Mouse (Mus musculus) hindbrain, embryonic 14.5 days (tissue): ENCODE data around the gene Dazl. TPM values are rescaled to one million over a fixed set of nuclear protein-coding genes. Genes with fewer than 3 reads are reported as not detected.

ENCODE experiments used
- ATAC-seq: fragments of 200-750 bp; cut with Nextera tagmentation; 2 replicates; pipeline ENCODE4 v1.8.0; 2017; ENCODE audit warnings: moderate number of reproducible peaks, mild to moderate bottlenecking, moderate TSS enrichment, moderate library complexity; ENCODE audit not compliant: low FRiP score
- DNase-seq: peaks from one replicate; pipeline ENCODE4 v3.0.0-alpha.2; 2015; ENCODE audit warnings: low spot score
- H3K27ac ChIP-seq: fragments of 300-500 bp; sonication (generic); 2 replicates; pipeline ENCODE4 v1.5.1; 2014; ENCODE audit warnings: mild to moderate bottlenecking, moderate library complexity
- H3K27me3 ChIP-seq: fragments of 300-500 bp; sonication (generic); 2 replicates; pipeline ENCODE4 v1.6.1; 2014; ENCODE audit warnings: mild to moderate bottlenecking, low read length, mixed read lengths; ENCODE audit not compliant: control insufficient read depth, insufficient read depth
- H3K36me3 ChIP-seq: fragments of 300-500 bp; sonication (generic); replicated peaks from 2 replicates; pipeline ENCODE4 v1.6.1; 2014; ENCODE audit not compliant: control insufficient read depth, insufficient read depth
- H3K4me1 ChIP-seq: fragments of 300-500 bp; sonication (generic); replicated peaks from 2 replicates; pipeline ENCODE4 v1.6.1; 2014; ENCODE audit warnings: antibody characterized with exemption, low read length, mixed read lengths; ENCODE audit not compliant: control insufficient read depth, insufficient read depth
- H3K4me2 ChIP-seq: fragments of 300-500 bp; sonication (generic); replicated peaks from 2 replicates; pipeline ENCODE4 v1.6.1; 2014; ENCODE audit warnings: mild to moderate bottlenecking, moderate library complexity
- H3K4me3 ChIP-seq: fragments of 300-500 bp; sonication (generic); replicated peaks from 2 replicates; pipeline ENCODE4 v1.5.1; 2014; ENCODE audit warnings: mild to moderate bottlenecking, low read length
- H3K9ac ChIP-seq: fragments of 300-500 bp; sonication (generic); 2 replicates; pipeline ENCODE4 v1.6.1; 2014
- H3K9me3 ChIP-seq: fragments of 300-500 bp; sonication (generic); 2 replicates; pipeline ENCODE4 v1.6.1; 2016; ENCODE audit warnings: low read length; ENCODE audit not compliant: control insufficient read depth
- WGBS: fragments of 180-500 bp; shearing (Covaris S2); extraction: QIAGEN DNeasy Blood & Tissue Kit; methylation state at CpG from one replicate; pipeline ENCODE4 v1.1.7; 2014; 5-methylcytosine and 5-hydroxymethylcytosine counted together
- polyA plus RNA-seq: library from polyadenylated mRNA; unstranded; fragments of >200 nt; fragmentation: Nextera tagmentation; extraction: Ambion mirVana; gene quantifications from 2 replicates; pipeline ENCODE4 v1.2.1, GENCODE M21; 2014

The Dazl gene
- polyA plus RNA-seq = 0.32 and 0.33 TPM in 2 replicates

GRCm38 (mm10) chr17:50293241-50293731, at the start of gene Dazl:
Dazl (minus strand) TSS chr17:50293636.
- ATAC-seq (0 out of 2 replicates have a peak, but pooled peaks have one; percentile 18), DNase-seq (no peak)
- Histone ChIP-seq H3K4me1 (no peaks in the 10 kb centered on the region), H3K9me3 (peaks cover 13% of the 10 kb centered on the region), H3K27ac (peak within 1 kb of the TSS; percentile 48), H3K9ac (peak within 1 kb of the TSS; percentile 62), H3K27me3 (no peaks in the 10 kb centered on the region), H3K4me2 (peak within 1 kb of the TSS; percentile 54), H3K4me3 (peak within 1 kb of the TSS; percentile 37), H3K36me3 (no peaks in the 10 kb centered on the region)
- 93% methylated on average over 43 of the region's 43 CpGs for WGBS

- WGBS = 53% methylated on average over 11 of the region's 11 CpGs
- Histone ChIP-seq H3K27me3 (no peaks in the 10 kb centered on the region), H3K36me3 (no peaks in the 10 kb centered on the region), H3K4me1 (peaks cover 7% of the 10 kb centered on the region), H3K9me3 (no peaks in the 10 kb centered on the region), H3K4me2 (no peak overlapping the region), H3K9ac (no peak overlapping the region), H3K4me3 (no peak overlapping the region), H3K27ac (no peak overlapping the region)
- DNase-seq = peak; percentile 34
- peak; percentile 71 for ATAC-seq
Measured at GRCm38 (mm10) chr17:50341850-50342544, 48.6 kb upstream of the Dazl start.

- no peaks in the 10 kb centered on the region for H3K27me3 ChIP-seq
- no peak overlapping the region for H3K9ac ChIP-seq
- no peak overlapping the region for H3K4me2 ChIP-seq
- 94% methylated on average over 7 of the region's 7 CpGs for WGBS
- H3K27ac ChIP-seq = no peak overlapping the region
- no peaks in the 10 kb centered on the region for H3K36me3 ChIP-seq
- ATAC-seq = no peak
- H3K4me3 ChIP-seq = no peak overlapping the region
- no peak for DNase-seq
- H3K4me1 ChIP-seq = peaks cover 7% of the 10 kb centered on the region
- no peaks in the 10 kb centered on the region for H3K9me3 ChIP-seq
Measured at GRCm38 (mm10) chr17:50338901-50339300, 45.5 kb upstream of the Dazl start.

- Histone ChIP-seq H3K4me1 (no peaks in the 10 kb centered on the region), H3K4me3 (no peak overlapping the region), H3K9ac (no peak overlapping the region), H3K4me2 (no peak overlapping the region), H3K36me3 (no peaks in the 10 kb centered on the region), H3K27ac (no peak overlapping the region), H3K9me3 (no peaks in the 10 kb centered on the region), H3K27me3 (no peaks in the 10 kb centered on the region)
- no peak for ATAC-seq
- WGBS = 90% methylated on average over 2 of the region's 2 CpGs
- no peak for DNase-seq
Measured at GRCm38 (mm10) chr17:50335776-50336175, 42.3 kb upstream of the Dazl start.

- H3K27me3 ChIP-seq = no peaks in the 10 kb centered on the region
- H3K4me3 ChIP-seq = no peak overlapping the region
- ATAC-seq (no peak), DNase-seq (no peak)
- no peaks in the 10 kb centered on the region for H3K4me1 ChIP-seq
- no peak overlapping the region for H3K4me2 ChIP-seq
- 83% methylated on average over 5 of the region's 5 CpGs for WGBS
- no peak overlapping the region for H3K9ac ChIP-seq
- H3K27ac ChIP-seq = no peak overlapping the region
- H3K36me3 ChIP-seq = no peaks in the 10 kb centered on the region
- no peaks in the 10 kb centered on the region for H3K9me3 ChIP-seq
Measured at GRCm38 (mm10) chr17:50334694-50335093, 41.3 kb upstream of the Dazl start.

- DNase-seq (no peak), ATAC-seq (no peak)
Measured at GRCm38 (mm10) chr17:50332012-50332300, 38.5 kb upstream of the Dazl start.

GRCm38 (mm10) chr17:50331171-50332011, 38.0 kb upstream of the Dazl start:
- Histone ChIP-seq H3K27ac (no peak overlapping the region), H3K4me3 (no peak overlapping the region), H3K27me3 (no peaks in the 10 kb centered on the region), H3K9me3 (no peaks in the 10 kb centered on the region), H3K36me3 (no peaks in the 10 kb centered on the region), H3K9ac (no peak overlapping the region), H3K4me2 (no peak overlapping the region), H3K4me1 (no peaks in the 10 kb centered on the region)
- 91% methylated on average over 8 of the region's 8 CpGs for WGBS
- ATAC-seq (no peak), DNase-seq (no peak)

More at GRCm38 (mm10) chr17:50332012-50332300, 38.5 kb upstream of the Dazl start:
- no peak overlapping the region for H3K9ac ChIP-seq
- WGBS = 90% methylated on average over 7 of the region's 7 CpGs
- H3K4me2 ChIP-seq = no peak overlapping the region
- no peak overlapping the region for H3K4me3 ChIP-seq
- no peak overlapping the region for H3K27ac ChIP-seq
- no peaks in the 10 kb centered on the region for H3K27me3 ChIP-seq
- no peaks in the 10 kb centered on the region for H3K36me3 ChIP-seq
- H3K9me3 ChIP-seq = no peaks in the 10 kb centered on the region
- H3K4me1 ChIP-seq = no peaks in the 10 kb centered on the region

GRCm38 (mm10) chr17:50330245-50330644, 36.8 kb upstream of the Dazl start:
- Histone ChIP-seq H3K9me3 (no peaks in the 10 kb centered on the region), H3K27ac (no peak overlapping the region), H3K27me3 (no peaks in the 10 kb centered on the region), H3K9ac (no peak overlapping the region), H3K4me2 (no peak overlapping the region), H3K36me3 (no peaks in the 10 kb centered on the region), H3K4me3 (no peak overlapping the region), H3K4me1 (no peaks in the 10 kb centered on the region)
- DNase-seq (no peak), ATAC-seq (no peak)
- WGBS = 84% methylated on average over 1 of the region's 1 CpGs

- H3K27me3 ChIP-seq = no peaks in the 10 kb centered on the region
- H3K27ac ChIP-seq = no peak overlapping the region
- no peak overlapping the region for H3K9ac ChIP-seq
- no peak overlapping the region for H3K4me3 ChIP-seq
- no peak overlapping the region for H3K4me2 ChIP-seq
- H3K4me1 ChIP-seq = no peaks in the 10 kb centered on the region
- no peak for ATAC-seq
- 82% methylated on average over 4 of the region's 4 CpGs for WGBS
- DNase-seq = no peak
- H3K9me3 ChIP-seq = no peaks in the 10 kb centered on the region
- no peaks in the 10 kb centered on the region for H3K36me3 ChIP-seq
Measured at GRCm38 (mm10) chr17:50324658-50325057, 31.2 kb upstream of the Dazl start.
